Mouse (Mus musculus) megakaryocyte, adult 5-6 weeks (primary cell): ENCODE measurements around the gene Capza1. TPM values are rescaled to one million over a fixed set of nuclear protein-coding genes. Genes with fewer than 3 reads are reported as not detected.
"Not testable (repeated sequence)": the region's sequence is repeated elsewhere in the genome, so short reads cannot be mapped to it uniquely, and the experiment has no call there.

Experiments used
- ATAC-seq: 2 replicates; pipeline ENCODE4 v1.8.0; 2016; ENCODE audit warnings: mild to moderate bottlenecking, inconsistent platforms; ENCODE audit not compliant: poor library complexity, severe bottlenecking
- total RNA-seq, 2 experiments: library from RNA; stranded (forward) in 1 of 2; stranded (reverse) in 1 of 2; fragments of 153-499, 151-499 nt in 1 of 2; fragments of 221-1000, 200-1000 nt in 1 of 2; gene quantifications; 2 replicates each; pipeline versions ENCODE4 v1.2.3 to v1.2.4; 2015 to 2017

The Capza1 gene
- total RNA-seq, 2 experiments from 2014 or later, result 394 to 425 TPM

DNA sequence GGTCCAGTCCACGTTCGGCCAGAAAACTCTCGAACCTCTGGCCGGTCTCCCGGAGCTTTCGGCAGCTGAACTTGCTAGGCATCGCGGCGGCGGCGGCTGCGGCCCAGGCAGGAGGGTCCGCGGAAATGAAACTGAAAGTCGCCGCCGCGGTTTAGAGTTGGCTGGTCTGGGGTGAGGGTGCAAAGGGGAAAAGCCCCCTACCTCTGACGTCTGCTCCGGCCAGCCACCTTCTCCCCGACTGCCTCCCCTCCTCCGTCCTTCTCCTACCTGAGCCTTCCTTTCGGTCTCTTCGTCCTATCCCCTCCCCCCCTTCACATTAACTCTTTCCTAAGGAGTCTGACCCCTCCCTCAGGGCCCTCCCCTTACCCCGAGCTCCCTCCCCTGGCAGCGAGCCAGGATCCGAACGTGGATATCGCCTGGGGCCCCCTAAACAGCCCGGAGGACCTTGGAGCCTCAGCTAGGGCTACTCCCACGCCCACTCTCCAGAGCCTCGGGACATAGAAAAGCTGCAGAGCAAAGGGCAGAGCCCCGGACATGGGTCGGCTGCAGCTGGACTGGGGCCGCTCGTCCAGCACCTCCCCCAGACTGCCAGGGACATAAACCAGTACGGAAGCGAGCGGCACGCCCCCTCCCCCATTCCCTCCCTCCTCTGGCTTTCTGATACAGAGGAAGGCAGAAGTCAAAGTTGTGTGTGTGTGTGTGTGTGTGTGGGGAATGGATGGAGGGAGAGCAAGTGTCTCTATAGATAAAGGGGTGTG is 46.1 kb downstream of the Capza1 start, which contains the start of gene Mov10:
Mov10 (minus strand) TSS at position 573 of the 758 bp plus-strand sequence.
- ATAC-seq, result peak; percentile 74

DNA sequence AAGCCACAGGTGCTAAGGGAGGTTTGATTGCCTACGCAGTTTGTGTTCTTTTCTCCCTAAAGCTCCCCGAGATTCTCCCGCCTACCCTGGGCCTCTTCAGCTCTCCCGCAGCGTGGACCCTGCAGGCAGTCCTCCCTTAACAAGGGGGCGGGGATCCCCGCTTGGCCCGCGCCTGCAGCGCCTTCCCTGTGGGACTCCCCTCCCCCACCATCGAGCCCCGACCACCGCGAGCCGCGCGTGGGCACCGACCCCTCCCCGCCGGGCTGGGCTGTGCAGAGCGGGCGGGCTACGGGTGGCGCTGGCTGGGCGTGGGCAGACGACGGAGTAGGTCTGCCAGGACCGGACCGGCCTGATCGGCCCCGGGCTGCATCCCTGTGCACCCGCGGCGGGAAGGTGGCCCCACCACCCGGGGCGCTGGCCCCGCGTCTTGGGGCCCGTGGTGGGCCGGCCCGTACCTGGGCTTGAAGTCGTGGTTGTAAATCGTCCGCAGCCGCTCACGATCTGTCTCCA is 46.8 kb downstream of the Capza1 start:
- peak; percentile 48 for ATAC-seq

DNA sequence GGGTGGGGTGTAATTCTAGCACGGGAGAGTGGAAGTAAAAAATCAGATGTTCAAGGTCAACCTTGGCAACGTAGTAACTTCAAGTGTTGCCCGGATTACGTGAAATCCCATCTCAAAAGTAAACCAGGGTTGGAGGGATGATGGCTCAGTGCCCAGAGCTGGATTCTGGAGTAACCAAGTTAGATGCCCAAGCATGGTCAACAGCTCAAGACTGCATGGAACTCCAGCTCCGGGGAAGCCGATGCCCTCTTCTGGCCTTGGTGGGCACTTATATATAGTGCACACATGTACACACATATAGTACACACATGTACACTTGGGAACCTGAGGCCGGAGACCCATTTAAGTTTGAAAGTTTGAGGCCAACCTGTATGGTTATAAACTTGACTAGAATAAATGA is 48.2 kb downstream of the Capza1 start:
- no peak for ATAC-seq

DNA sequence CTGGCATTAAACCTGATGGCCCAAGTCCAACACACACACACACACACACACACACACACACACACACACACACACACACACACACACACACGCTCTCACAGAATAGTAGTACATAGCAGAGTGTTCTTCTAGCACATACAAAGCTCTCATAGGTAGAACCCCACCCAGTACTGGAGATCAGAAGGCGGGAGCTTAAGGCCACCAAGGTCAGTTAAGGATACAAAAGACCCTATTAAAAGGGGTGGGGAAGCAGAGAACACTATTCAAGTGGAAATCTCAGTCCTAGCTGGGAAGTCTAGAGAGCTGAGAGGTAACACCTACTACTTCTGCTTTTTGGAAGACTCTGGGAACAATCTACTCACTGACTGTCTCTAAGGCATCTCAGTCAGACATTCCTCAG is 49.0 kb downstream of the Capza1 start:
- no peak for ATAC-seq

DNA sequence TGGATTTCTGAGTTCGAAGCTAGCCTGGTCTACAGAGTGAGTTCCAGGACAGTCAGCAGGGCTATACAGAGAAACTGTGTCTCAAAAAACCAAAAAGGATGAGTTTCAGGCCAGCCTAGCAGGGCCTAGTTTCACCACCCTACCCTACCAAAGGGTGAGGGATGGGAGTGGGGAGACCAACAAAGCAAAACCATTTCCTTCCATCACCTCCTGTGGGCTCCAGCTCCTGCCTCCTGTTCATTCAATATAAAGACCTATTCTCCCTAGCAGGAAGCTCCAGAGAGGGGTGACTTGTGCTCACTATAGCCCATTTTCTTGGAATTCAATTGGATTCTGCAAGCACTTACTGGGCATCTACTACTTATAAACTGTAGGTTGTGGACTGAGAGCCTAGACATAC is 49.6 kb downstream of the Capza1 start:
- no peak for ATAC-seq

DNA sequence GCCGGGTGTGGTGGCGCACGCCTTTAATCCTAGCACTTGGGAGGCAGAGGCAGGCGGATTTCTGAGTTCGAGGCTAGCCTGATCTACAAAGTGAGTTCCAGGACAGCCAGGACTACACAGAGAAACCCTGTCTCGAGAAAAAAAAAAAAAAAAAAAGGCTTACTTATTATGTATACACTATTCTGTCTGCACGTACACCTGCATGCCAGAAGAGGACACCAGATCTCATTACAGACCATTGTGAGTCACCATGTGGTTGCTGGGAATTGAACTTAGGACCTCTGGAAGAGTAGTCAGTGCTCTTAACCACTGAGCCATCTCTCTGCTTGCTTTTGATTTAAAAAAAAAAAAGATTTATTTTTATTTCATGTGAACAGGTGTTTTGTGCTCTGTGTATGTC is 51.1 kb downstream of the Capza1 start:
- not testable (repeated sequence) for ATAC-seq

DNA sequence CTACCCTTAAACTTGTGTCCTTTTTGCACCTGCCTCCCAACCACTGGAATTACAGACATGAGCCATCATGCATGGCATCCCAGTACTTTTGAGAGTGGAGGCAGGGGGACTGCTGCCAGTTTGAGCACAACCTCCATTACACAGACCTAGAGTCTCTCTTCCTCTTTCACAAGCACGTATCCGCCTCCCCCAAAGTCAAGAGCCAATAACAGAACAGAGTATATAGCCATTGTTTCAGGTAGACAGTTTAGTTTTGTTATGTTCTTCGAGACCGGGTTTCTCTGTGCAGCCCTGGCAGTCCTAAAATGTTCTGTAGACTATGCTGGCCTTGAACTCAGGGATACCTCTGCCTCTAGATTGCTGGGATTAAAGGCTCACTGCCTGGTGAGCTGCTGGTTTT is 52.1 kb downstream of the Capza1 start:
- ATAC-seq, result no peak

DNA sequence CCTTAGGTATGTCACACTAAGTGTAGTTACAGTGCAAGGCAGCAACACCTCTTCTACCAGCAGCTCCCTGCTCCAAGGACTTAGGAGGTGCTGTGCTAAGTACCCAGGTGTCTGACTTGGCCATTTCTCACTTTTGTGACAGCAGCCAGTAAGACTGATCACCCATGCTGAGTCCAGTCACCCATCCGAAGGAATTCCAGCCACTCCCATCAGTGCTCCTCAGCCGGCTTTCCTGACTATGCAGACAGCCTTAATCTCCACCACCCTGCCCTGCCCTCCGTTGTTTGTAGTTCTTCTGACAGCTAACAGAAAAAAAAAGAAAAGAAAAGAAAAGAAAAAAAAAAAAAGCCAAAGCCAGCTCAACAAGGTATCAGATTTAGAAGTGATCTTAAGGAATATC is 52.6 kb downstream of the Capza1 start:
- no peak for ATAC-seq

DNA sequence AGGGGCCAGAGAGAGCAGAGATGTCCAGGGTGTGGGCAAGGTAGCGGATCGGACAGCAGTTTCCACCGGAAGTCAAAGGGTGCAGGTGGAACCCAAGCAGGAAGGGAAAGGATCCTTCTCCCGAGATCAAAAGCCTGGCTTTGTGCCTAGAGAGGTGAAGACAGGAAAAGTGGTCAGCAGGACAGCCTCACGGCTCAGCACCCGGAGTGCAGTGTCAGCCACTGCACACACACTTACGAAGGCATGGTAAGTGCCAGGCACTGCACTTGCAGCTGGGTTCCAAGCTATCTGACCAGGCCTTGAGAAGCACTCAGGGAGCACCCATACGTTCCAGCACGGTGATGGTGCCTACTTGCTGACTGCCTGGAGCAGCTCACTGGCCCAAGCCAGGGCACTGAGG is 58.8 kb downstream of the Capza1 start:
- no peak for ATAC-seq

DNA sequence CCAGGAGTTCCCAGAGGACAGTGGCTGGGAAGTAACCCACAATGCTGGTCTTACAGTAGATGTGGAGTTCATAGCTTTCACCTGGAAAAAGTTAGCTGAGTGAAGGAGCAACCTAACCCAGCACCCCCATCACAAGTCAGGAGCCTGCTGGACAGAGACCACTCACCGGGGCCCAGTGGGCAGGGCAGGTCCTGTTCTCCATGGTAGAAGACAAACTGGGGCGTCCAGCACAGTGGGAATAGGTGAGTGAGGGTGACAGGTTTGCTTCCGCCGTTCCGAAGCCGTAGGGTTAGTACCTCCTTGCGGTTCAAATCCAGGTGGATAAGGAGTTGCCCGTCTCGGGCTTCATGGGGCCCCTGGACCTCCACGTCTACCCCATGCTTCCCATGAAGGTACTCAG is 60.0 kb downstream of the Capza1 start:
- no peak for ATAC-seq

DNA sequence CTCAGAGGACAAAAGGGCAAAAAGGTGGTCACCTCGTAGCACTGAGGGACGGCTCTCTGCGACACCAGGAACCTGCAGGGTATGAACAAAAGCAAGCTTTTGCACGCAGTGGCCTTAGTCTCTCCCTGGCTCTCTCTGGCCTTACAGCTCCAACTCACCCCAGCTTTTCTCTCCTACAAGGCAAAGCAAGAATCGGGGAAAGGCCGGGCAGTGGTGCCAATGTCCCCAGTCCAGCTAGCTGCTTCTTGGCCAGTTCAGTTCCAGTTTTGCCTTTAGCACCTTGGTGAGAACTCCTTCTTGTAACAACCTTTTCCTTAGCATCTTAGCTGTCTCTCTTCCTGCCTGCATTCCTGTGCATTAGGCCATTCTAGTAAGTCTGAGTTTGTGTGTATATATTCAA is 62.8 kb downstream of the Capza1 start:
- no peak for ATAC-seq

DNA sequence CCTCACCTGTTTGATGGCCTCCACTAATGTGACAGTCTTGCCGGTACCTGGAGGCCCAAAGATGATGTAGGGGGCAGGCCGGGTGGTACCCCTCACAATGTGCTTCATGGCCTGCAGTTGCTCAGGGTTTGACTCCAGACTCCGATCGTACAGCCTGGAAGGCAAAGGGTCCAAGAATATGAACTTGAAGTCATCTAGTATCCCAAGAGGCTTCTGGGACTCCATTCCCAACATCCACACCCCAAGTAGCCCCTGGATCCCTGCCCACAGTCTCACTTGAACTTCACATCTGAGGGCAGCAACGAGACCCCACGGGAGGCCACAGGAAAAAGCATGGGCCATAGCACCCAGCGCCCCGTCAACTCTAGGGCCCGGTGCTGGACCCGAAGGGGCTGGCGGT is 63.6 kb downstream of the Capza1 start:
- no peak for ATAC-seq

DNA sequence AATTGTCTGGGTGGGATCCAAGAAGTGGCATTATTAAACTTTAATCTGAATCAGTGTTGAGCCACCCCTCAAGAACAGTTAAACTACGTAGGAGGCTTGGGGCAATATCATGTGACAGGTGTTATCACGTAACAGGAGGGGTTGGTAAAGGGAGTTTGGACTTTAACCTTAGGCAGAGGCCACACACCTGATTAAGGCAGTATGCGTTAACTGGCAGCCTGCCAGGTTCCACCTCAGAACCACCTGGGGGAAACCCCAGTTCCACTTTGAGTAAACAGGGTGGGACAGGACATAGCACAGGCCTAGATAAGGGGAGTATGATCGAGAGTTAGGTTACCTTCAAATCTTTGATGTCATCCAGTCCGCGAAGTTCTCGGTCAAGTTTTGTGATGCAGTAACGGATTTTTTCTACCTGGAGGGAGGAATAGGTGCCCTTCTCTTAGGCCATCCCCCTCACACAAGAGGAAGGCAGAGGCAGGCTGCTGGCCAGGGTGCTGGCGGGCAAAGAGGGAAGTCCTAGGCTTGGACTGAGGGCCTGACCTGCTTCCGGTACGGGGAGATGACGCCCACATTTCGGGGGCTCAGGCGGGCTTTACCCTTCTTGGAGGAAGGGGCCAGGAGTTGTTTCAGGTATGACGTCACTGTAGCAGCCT is 67.7 kb downstream of the Capza1 start:
- ATAC-seq, result no peak

DNA sequence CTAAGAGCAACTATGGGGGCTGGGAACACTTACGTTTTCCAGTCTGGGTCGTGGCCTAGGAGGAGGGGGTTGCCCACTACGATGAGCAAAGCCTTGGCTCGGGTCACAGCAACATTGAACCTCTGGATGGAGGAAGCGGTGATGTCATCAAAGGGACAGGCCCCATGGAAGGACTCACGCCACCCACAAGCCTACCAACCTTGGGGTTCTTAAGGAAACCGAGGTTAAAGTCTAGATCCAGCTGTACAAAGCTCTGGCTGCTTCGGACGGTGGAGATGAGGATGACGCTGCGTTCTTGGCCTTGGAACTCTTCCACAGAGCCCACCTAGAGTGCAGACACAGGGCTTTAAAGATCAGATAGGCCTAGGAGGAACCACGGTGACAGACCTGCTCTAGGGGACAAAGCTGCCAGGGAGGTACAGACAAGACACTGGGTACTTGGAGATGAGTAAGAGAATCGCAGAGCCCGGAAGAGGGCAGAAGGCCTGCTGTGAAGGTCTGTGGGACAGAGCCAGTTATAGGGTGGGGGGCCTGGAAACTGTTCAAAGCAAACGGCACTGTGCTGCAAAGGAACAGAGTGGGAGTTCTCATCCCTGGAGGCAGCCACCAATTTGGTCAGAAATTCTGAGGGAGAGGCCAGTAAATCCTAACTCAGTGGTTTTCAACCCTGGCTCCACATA is 68.5 kb downstream of the Capza1 start:
- no peak for ATAC-seq

DNA sequence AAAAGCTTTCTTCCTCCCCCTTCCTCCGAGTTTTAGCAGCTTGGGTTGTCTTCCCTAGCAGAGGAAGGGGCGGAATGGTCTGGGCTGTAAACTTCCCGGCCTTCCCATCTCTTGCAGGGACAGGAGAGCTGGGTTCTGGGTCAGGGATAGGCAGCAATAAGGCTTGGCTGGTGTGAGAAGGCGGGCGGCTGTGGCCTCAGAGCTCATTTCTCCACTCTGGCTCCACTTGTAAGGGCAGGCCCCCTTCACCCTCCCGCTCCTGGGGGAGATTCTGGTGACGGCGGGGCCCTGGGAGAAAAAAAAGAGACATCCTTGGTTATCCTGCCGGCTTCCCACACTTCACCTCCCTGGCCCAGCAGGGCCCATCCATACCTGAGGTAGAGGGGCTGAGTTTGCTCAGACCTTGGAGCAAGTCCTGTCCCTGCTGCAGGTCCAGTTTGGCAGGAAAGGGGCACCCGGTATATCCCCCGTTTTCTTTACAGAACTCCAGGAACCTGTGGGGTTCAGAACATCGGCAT is 69.3 kb downstream of the Capza1 start:
- ATAC-seq, result no peak

DNA sequence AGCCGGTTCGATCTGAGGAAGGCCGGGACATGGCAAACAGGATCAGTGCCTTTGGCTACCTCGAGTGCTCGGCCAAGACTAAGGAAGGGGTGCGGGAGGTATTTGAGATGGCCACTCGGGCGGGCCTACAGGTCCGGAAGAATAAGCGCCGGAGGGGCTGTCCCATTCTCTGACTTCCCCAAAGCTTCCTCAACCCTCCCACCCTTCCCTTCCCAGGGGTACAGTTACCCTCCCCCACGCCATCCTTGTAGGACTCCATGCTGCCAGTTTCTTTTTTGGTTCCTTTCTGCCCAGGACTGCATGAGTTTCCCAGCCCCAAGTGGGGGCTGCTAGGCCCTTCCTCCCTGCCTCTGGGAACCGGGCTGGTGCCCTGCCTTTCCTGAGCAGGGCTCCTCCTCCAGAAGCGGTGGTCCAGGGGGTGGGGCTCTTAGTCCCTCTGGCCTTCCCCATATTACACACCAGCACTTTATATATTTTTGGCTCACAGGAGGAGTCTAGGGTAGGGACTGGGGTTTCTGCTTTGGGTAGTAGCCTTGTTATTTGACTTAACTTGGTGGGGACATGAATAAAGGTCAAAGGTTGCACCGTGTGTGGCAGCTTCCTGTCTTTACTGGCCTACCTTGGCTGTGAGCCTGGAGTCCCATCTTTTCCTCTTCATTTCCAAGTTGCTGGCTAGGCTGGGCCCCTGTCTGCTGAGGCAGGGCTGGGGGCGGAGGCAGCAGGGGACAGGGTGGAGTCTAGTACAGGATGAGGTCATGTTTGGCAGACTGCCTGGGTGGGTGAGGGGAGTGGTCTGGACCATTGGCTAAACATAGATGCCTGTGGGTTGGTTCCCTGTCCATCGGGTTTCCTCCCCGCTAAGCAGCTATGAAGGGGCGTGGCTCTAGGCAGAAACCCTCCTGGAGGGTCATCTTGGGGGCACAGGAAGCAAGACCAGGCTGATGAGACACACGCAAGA is 70.2 kb downstream of the Capza1 start:
- peak; percentile 23; the same call in 1 of the 2 replicates for ATAC-seq

DNA sequence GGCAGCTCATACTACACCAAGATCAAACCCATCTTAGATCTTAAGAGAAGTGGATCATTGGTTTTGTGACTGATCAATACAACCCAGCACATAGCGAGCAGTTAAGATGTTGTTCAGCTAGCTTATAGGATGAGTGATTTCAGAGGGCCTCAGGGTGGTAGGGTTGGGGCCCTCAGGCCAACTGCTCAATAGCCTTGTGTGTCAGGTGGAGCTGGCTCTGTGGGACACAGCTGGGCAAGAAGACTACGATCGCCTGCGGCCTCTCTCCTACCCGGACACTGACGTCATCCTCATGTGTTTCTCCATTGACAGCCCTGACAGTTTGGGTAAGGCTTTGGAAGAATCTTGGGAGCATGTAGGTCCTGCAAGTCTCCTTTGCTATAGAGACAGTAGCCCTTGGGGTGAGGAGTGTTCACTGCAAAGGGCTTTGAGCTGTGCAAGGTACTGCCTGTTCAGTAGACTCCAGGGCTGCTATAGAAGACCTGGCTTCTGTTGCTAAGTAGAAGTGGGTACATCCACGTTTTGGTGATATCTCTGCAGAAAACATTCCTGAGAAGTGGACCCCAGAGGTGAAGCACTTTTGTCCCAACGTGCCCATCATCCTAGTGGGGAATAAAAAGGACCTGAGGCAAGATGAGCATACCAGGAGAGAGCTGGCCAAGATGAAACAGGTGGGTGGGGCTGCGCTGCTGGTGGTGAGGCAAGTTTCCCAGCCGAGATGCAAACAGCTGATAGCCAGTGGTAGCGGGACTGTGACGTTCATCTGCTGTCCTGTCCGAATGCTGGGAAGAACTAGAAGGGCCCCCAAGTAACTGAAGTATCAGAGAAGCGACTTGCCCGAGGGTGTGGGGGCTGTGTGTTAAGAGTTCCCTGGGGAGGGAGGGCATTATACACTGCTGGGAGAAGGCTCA is 71.7 kb downstream of the Capza1 start:
- ATAC-seq, result no peak

DNA sequence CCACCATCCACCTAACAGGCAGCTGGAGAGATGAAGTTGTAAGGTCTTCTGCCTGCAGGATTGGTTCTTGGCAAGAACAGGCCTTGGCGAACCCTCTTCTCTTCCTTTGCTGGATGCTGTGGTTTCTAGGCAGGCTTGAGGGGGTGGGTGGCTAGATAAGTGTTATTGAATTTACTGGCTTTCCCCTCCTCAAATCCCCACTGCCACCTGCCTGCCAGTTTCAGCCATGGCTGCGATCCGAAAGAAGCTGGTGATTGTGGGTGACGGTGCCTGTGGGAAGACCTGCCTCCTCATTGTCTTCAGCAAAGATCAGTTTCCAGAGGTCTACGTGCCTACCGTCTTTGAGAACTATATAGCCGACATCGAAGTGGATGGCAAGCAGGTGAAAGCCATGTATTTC is 72.6 kb downstream of the Capza1 start:
- ATAC-seq, result no peak

DNA sequence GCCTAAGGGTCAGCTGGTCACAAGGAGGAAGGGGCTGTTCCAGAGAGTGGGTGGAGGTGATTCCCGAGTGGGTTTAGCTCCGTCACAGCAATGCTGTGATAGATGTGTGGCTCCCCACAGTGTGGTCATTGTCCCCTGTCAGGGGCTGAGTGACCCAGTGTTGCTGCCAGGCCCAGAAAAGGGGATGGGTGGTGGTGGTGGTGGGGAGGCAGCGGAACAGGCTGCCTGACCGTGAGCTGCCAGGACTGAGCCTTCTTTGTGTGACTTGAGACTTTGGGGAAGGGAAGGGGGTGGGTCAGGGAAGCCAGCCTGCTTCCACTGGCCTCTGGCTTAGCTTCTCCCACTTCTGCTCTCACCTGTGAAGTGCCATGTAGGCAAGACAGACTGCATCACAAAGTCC is 73.3 kb downstream of the Capza1 start:
- no peak for ATAC-seq
